Mouse (Mus musculus) myocyte (in vitro differentiated cells): ENCODE results near the gene Msi1. TPM values are rescaled to one million over a fixed set of nuclear protein-coding genes. Genes with fewer than 3 reads are reported as not detected.

Experiments
- H3K27me3 ChIP-seq: one replicate; pipeline ENCODE4 v1.6.1; 2011; ENCODE audit not compliant: control insufficient read depth, insufficient read depth, insufficient read length
- H3K36me3 ChIP-seq: one replicate; pipeline ENCODE4 v1.6.1; 2011; ENCODE audit not compliant: control insufficient read depth, insufficient read depth
- H3K4me2 ChIP-seq: one replicate; pipeline ENCODE4 v1.6.1; 2011; ENCODE audit warnings: low read depth, control low read depth
- H3K4me3 ChIP-seq: one replicate; pipeline ENCODE4 v1.5.1; 2011; ENCODE audit warnings: mild to moderate bottlenecking, control low read depth, moderate library complexity
- H3K79me2 ChIP-seq: one replicate; pipeline ENCODE4 v1.6.1; 2011; ENCODE audit not compliant: control insufficient read depth, insufficient read depth
- H3ac ChIP-seq: one replicate; pipeline ENCODE4 v1.6.1; 2011; ENCODE audit not compliant: control insufficient read depth, insufficient read length
- CEBPB ChIP-seq: IDR thresholded peaks from 2 replicates; pipeline ENCODE4 v1.6.1; 2011; ENCODE audit warnings: mild to moderate bottlenecking, moderate library complexity; ENCODE audit not compliant: poor library complexity, insufficient read depth, severe bottlenecking
- E2F4 ChIP-seq: IDR thresholded peaks from one replicate; pipeline ENCODE4 v1.6.1; 2011; ENCODE audit warnings: mild to moderate bottlenecking, control low read depth, moderate library complexity; ENCODE audit not compliant: insufficient read depth
- MAX ChIP-seq: IDR thresholded peaks from one replicate; pipeline ENCODE4 v1.6.1; 2011; ENCODE audit warnings: low read depth, mild to moderate bottlenecking, control low read depth
- MYOD1 ChIP-seq, 3 experiments: IDR thresholded peaks; one replicate each; pipeline ENCODE4 v1.6.1; 2011; ENCODE audit warnings: control low read depth in 2 of 3, low read depth in 2 of 3, mild to moderate bottlenecking in 2 of 3, moderate library complexity in 1 of 3; ENCODE audit not compliant: insufficient read length in 2 of 3, control insufficient read depth in 1 of 3
- MYOG ChIP-seq, 3 experiments: IDR thresholded peaks; one replicate each; pipeline ENCODE4 v1.6.1; 2011; ENCODE audit warnings: control low read depth in 2 of 3, low read depth in 2 of 3, mild to moderate bottlenecking in 2 of 3; ENCODE audit not compliant: insufficient read length in 2 of 3, control insufficient read depth in 1 of 3, insufficient read depth in 1 of 3
- POLR2A ChIP-seq: IDR thresholded peaks from one replicate; pipeline ENCODE4 v1.6.1; 2011; ENCODE audit warnings: low read depth, mild to moderate bottlenecking, control low read depth, moderate library complexity; ENCODE audit not compliant: insufficient read length
- POLR2AphosphoS2 ChIP-seq: IDR thresholded peaks from one replicate; pipeline ENCODE4 v1.6.1; 2011; ENCODE audit warnings: low read depth, control low read depth; ENCODE audit not compliant: insufficient read length
- REST ChIP-seq: IDR thresholded peaks from one replicate; pipeline ENCODE4 v1.6.1; 2011; ENCODE audit warnings: mild to moderate bottlenecking, control low read depth, moderate library complexity; ENCODE audit not compliant: insufficient read depth, insufficient read length
- SRF ChIP-seq: IDR thresholded peaks from one replicate; pipeline ENCODE4 v1.6.1; 2011; ENCODE audit warnings: low read depth; ENCODE audit not compliant: control insufficient read depth, insufficient read length
- TCF12 ChIP-seq: IDR thresholded peaks from one replicate; pipeline ENCODE4 v1.6.1; 2011; ENCODE audit warnings: mild to moderate bottlenecking, control low read depth; ENCODE audit not compliant: poor library complexity, insufficient read depth, severe bottlenecking
- TCF3 ChIP-seq: IDR thresholded peaks from one replicate; pipeline ENCODE4 v1.6.1; 2011; ENCODE audit warnings: low read depth, control low read depth; ENCODE audit not compliant: insufficient read length
- USF1 ChIP-seq: IDR thresholded peaks from one replicate; pipeline ENCODE4 v1.6.1; 2011; ENCODE audit warnings: low read depth, mild to moderate bottlenecking, control low read depth, moderate library complexity
- polyA plus RNA-seq: library from polyadenylated mRNA; unstranded; fragments of >200 nt; fragmentation: generic; extraction: Trizol; gene quantifications from one replicate; pipeline ENCODE4 v1.2.1, GENCODE M21; 2012; ENCODE audit warnings: missing spikeins

Msi1 gene
- polyA plus RNA-seq, 1 experiment: 0.31 TPM

- Histone ChIP-seq H3ac (no peak overlapping the region), H3K79me2 (no peaks in the 10 kb centered on the region), H3K4me3 (no peak overlapping the region), H3K4me2 (no peak overlapping the region), H3K36me3 (no peaks in the 10 kb centered on the region), H3K27me3 (no peaks in the 10 kb centered on the region)
- TF ChIP-seq MYOD1 (IDR thresholded peaks at IDR 0.05; ENCODE audit: control insufficient read depth in 1 of 3, insufficient read length in 2 of 3, low read depth in 2 of 3) (no peak), SRF (no peak), USF1 (no peak), TCF3 (no peak), POLR2A (no peak), TCF12 (no peak), REST (no peak), E2F4 (no peak), CEBPB (no peak), MYOG (IDR thresholded peaks at IDR 0.05; ENCODE audit: control insufficient read depth in 1 of 3, insufficient read depth in 1 of 3, insufficient read length in 2 of 3, low read depth in 2 of 3) (no peak), POLR2AphosphoS2 (no peak), MAX (no peak)
Observed at GRCm38 (mm10) chr5:115487353-115487752, 58.0 kb downstream of the Msi1 start.

GRCm38 (mm10) chr5:115487942-115488580 is 58.7 kb downstream of the Msi1 start:
- H3K79me2 ChIP-seq: no peaks in the 10 kb centered on the region
- H3K4me2 ChIP-seq: no peak overlapping the region
- no peaks in the 10 kb centered on the region for H3K36me3 ChIP-seq
- peak overlapping the region; percentile 17 for H3K4me3 ChIP-seq
- no peak for TF ChIP-seq USF1
- TF ChIP-seq MYOG (IDR thresholded peaks at IDR 0.05; ENCODE audit: control insufficient read depth in 1 of 3, insufficient read depth in 1 of 3, insufficient read length in 2 of 3, low read depth in 2 of 3): no peak
- no peak for TF ChIP-seq TCF3
- no peak for TF ChIP-seq MAX
- no peak for TF ChIP-seq TCF12
- TF ChIP-seq POLR2AphosphoS2: no peak
- TF ChIP-seq POLR2A: no peak
- TF ChIP-seq CEBPB: no peak
- TF ChIP-seq E2F4: no peak
- TF ChIP-seq SRF: no peak
- TF ChIP-seq MYOD1 (IDR thresholded peaks at IDR 0.05; ENCODE audit: control insufficient read depth in 1 of 3, insufficient read length in 2 of 3, low read depth in 2 of 3): no peak
- TF ChIP-seq REST: no peak
- no peaks in the 10 kb centered on the region for H3K27me3 ChIP-seq
- no peak overlapping the region for H3ac ChIP-seq

GRCm38 (mm10) chr5:115488841-115489698 is 59.7 kb downstream of the Msi1 start:
- peak overlapping the region; percentile 96 for H3K4me2 ChIP-seq
- H3K36me3 ChIP-seq: no peaks in the 10 kb centered on the region
- H3K79me2 ChIP-seq: no peaks in the 10 kb centered on the region
- H3ac ChIP-seq: peak overlapping the region; percentile 42
- H3K4me3 ChIP-seq: peak overlapping the region; percentile 17
- TF ChIP-seq POLR2AphosphoS2 (peak; percentile 89), CEBPB (peak; percentile 81), MYOG (IDR thresholded peaks at IDR 0.05; ENCODE audit: control insufficient read depth in 1 of 3, insufficient read depth in 1 of 3, insufficient read length in 2 of 3, low read depth in 2 of 3) (no peak), TCF3 (no peak), POLR2A (peak; percentile 76), E2F4 (peak; percentile 31)
- no peaks in the 10 kb centered on the region for H3K27me3 ChIP-seq

- no peaks in the 10 kb centered on the region for H3K27me3 ChIP-seq
- H3K4me2 ChIP-seq: peak overlapping the region; percentile 96
- no peaks in the 10 kb centered on the region for H3K79me2 ChIP-seq
- TF ChIP-seq POLR2AphosphoS2: peak; percentile 88
- TF ChIP-seq TCF3: no peak
- peak; percentile 80; the same call in 1 of the 2 replicates for TF ChIP-seq CEBPB
- peak; percentile 85 for TF ChIP-seq POLR2A
- H3K4me3 ChIP-seq: peak overlapping the region; percentile 17
- peak overlapping the region; percentile 42 for H3ac ChIP-seq
- H3K36me3 ChIP-seq: no peaks in the 10 kb centered on the region
Observed at GRCm38 (mm10) chr5:115489699-115490637, 60.6 kb downstream of the Msi1 start.
